31 mouse cellular contexts compared by ENCODE assay signal in genomic region chr7:19682979-19683378, GRCm38 (mm10). TPM values are rescaled to one million over a fixed set of nuclear protein-coding genes. Genes with fewer than 3 reads are reported as not detected.
DNase-seq lines count a peak whose midpoint lies in the region; ATAC-seq and TF ChIP-seq lines count a peak whose summit lies in the region.
"Had no signal": no experiment of that assay in that cellular context is flagged by ENCODE, and none has a peak within 500 bp of the region (broad histone marks: within the 10 kb centered on the region; RNA-seq: fewer than 3 reads in every experiment).

No protein-coding gene starts in this region.

- H3K27ac ChIP-seq in limb, embryonic 12.5 days, result no peak overlapping the region
- H3K27ac ChIP-seq in limb, embryonic 10.5 days, result no peak overlapping the region
- peak overlapping the region; percentile 65 for H3K27ac ChIP-seq in lung, embryonic 15.5 days
- H3K27ac ChIP-seq in ES-Bruce4 (ENCODE audit: insufficient read depth, low read length), result peak overlapping the region; percentile 37; the same call in 1 of the 2 replicates
- H3K27ac ChIP-seq in liver, postnatal 0 days (ENCODE audit: low read depth), result peak overlapping the region; percentile 98
- H3K27ac ChIP-seq: heart, adult 2 months; hindbrain, embryonic 10.5 days; hindbrain, embryonic 15.5 days; midbrain, embryonic 12.5 days; neural tube, embryonic 13.5 days; stomach, embryonic 15.5 days had no signal

- no peaks in the 10 kb centered on the region for H3K36me3 ChIP-seq in limb, embryonic 12.5 days
- no peaks in the 10 kb centered on the region for H3K36me3 ChIP-seq in limb, embryonic 10.5 days
- no peaks in the 10 kb centered on the region for H3K36me3 ChIP-seq in lung, embryonic 15.5 days
- H3K36me3 ChIP-seq in ES-Bruce4 (ENCODE audit: control insufficient read depth, insufficient read depth, low read length, poor library complexity, severe bottlenecking), result no peaks in the 10 kb centered on the region
- no peaks in the 10 kb centered on the region for H3K36me3 ChIP-seq in liver, postnatal 0 days (replicated peaks; ENCODE audit: insufficient read depth, low read length)
- H3K36me3 ChIP-seq: hindbrain, embryonic 10.5 days; hindbrain, embryonic 15.5 days; midbrain, embryonic 12.5 days; neural tube, embryonic 13.5 days; stomach, embryonic 15.5 days had no signal

- H3K9me3 ChIP-seq in limb, embryonic 12.5 days, result no peaks in the 10 kb centered on the region
- H3K9me3 ChIP-seq in limb, embryonic 10.5 days (replicated peaks), result no peaks in the 10 kb centered on the region
- no peaks in the 10 kb centered on the region for H3K9me3 ChIP-seq in lung, embryonic 15.5 days
- H3K9me3 ChIP-seq in ES-Bruce4 (replicated peaks; ENCODE audit: control insufficient read depth, insufficient read depth, low read length, poor library complexity, severe bottlenecking), result no peaks in the 10 kb centered on the region
- H3K9me3 ChIP-seq in liver, postnatal 0 days (ENCODE audit: low read length), result no peaks in the 10 kb centered on the region
- H3K9me3 ChIP-seq: hindbrain, embryonic 10.5 days; hindbrain, embryonic 15.5 days; midbrain, embryonic 12.5 days; neural tube, embryonic 13.5 days; stomach, embryonic 15.5 days had no signal

- no peak for ATAC-seq in limb, embryonic 12.5 days (ENCODE audit: insufficient number of reproducible peaks, insufficient read depth, low FRiP score, low TSS enrichment, low read depth)
- no peak for ATAC-seq in lung, embryonic 15.5 days (ENCODE audit: borderline replicate concordance, extremely low read depth, low FRiP score, low TSS enrichment)
- ATAC-seq in liver, postnatal 0 days, result no peak
- ATAC-seq: forebrain, embryonic 16.5 days; inflammation-experienced regulatory T-cells, adult 6 months had no signal

- TF ChIP-seq POLR2A in ES-Bruce4 (IDR thresholded peaks at IDR 0.05; ENCODE audit: insufficient read depth, low read length), result no peak

- TF ChIP-seq EP300 in ES-Bruce4 (IDR thresholded peaks at IDR 0.05; ENCODE audit: insufficient read depth, low read depth, low read length), result no peak
- no peak for TF ChIP-seq EP300 in liver, postnatal 0 days (IDR thresholded peaks at IDR 0.05; ENCODE audit: low read depth)

- no peak overlapping the region for H3K4me3 ChIP-seq in limb, embryonic 12.5 days (replicated peaks)
- no peak overlapping the region for H3K4me3 ChIP-seq in limb, embryonic 10.5 days
- no peak overlapping the region for H3K4me3 ChIP-seq in lung, embryonic 15.5 days
- no peak overlapping the region for H3K4me3 ChIP-seq in ES-Bruce4 (ENCODE audit: low read depth, low read length)
- H3K4me3 ChIP-seq in liver, postnatal 0 days (ENCODE audit: low read depth, low read length), result no peak overlapping the region
- H3K4me3 ChIP-seq: erythroblast, embryonic 14.5 days; heart, adult 2 months; hindbrain, embryonic 10.5 days; hindbrain, embryonic 15.5 days; midbrain, embryonic 12.5 days; neural tube, embryonic 13.5 days; stomach, embryonic 15.5 days had no signal

- H3K4me1 ChIP-seq in limb, embryonic 12.5 days (replicated peaks), result no peaks in the 10 kb centered on the region
- peaks cover 5% of the 10 kb centered on the region; the same call in 1 of the 2 replicates for H3K4me1 ChIP-seq in limb, embryonic 10.5 days
- H3K4me1 ChIP-seq in lung, embryonic 15.5 days, result peaks cover 16% of the 10 kb centered on the region; the same call in 1 of the 2 replicates
- peaks cover 9% of the 10 kb centered on the region for H3K4me1 ChIP-seq in ES-Bruce4 (ENCODE audit: control insufficient read depth, insufficient read depth, low read length)
- H3K4me1 ChIP-seq in liver, postnatal 0 days (ENCODE audit: insufficient read depth), result peaks cover 37% of the 10 kb centered on the region
- H3K4me1 ChIP-seq: hindbrain, embryonic 10.5 days; hindbrain, embryonic 15.5 days; midbrain, embryonic 12.5 days; neural tube, embryonic 13.5 days; stomach, embryonic 15.5 days had no signal

- 66% methylated on average over 3 of the region's 3 CpGs for WGBS in limb, embryonic 12.5 days
- WGBS in limb, embryonic 10.5 days, result 77% methylated on average over 3 of the region's 3 CpGs
- WGBS in lung, embryonic 15.5 days, result 52% methylated on average over 3 of the region's 3 CpGs
- WGBS in liver, postnatal 0 days (ENCODE audit: insufficient replicate concordance), result 50% methylated on average over 3 of the region's 3 CpGs

- DNase-seq in limb, embryonic 10.5 days (ENCODE audit: low spot score), result no peak
- DNase-seq in lung, postnatal 25 days (ENCODE audit: low spot score), result no peak
- no peak for DNase-seq in liver, postnatal 0 days
- DNase-seq in thymus, postnatal 4 days, result no peak
- DNase-seq: adrenal gland, postnatal 14 days; cerebellum, adult 18-20 months; cerebellum, postnatal 14 days; heart, adult 2 months; heart, postnatal 14 days; kidney, adult 11 months; kidney, postnatal 14 days; layer of hippocampus, adult 9-11 months had no signal

- H3K27me3 ChIP-seq in limb, embryonic 12.5 days, result no peaks in the 10 kb centered on the region
- H3K27me3 ChIP-seq in limb, embryonic 10.5 days (ENCODE audit: low read depth, poor library complexity, severe bottlenecking), result no peaks in the 10 kb centered on the region
- no peaks in the 10 kb centered on the region for H3K27me3 ChIP-seq in lung, embryonic 15.5 days
- no peaks in the 10 kb centered on the region for H3K27me3 ChIP-seq in ES-Bruce4 (ENCODE audit: control insufficient read depth, insufficient read depth, low read length, poor library complexity, severe bottlenecking)
- H3K27me3 ChIP-seq in liver, postnatal 0 days (ENCODE audit: insufficient read depth, low read length), result no peaks in the 10 kb centered on the region
- H3K27me3 ChIP-seq: hindbrain, embryonic 15.5 days; midbrain, embryonic 12.5 days; neural tube, embryonic 13.5 days; stomach, embryonic 15.5 days had no signal

- no peak for TF ChIP-seq CTCF in ES-Bruce4 (IDR thresholded peaks at IDR 0.05; ENCODE audit: low read depth, low read length)
- no peak for TF ChIP-seq CTCF in liver, postnatal 0 days (IDR thresholded peaks at IDR 0.05; ENCODE audit: low read depth)

- H3K9ac ChIP-seq in limb, embryonic 12.5 days (replicated peaks), result 0 out of 2 replicates have a peak overlapping the region, but pooled peaks have one; percentile 31
- H3K9ac ChIP-seq in lung, embryonic 15.5 days, result no peak overlapping the region
- H3K9ac ChIP-seq in ES-Bruce4 (ENCODE audit: low read depth, poor library complexity, severe bottlenecking), result no peak overlapping the region
- peak overlapping the region; percentile 44 for H3K9ac ChIP-seq in liver, postnatal 0 days (replicated peaks)
- H3K9ac ChIP-seq: hindbrain, embryonic 15.5 days; midbrain, embryonic 12.5 days; neural tube, embryonic 13.5 days; stomach, embryonic 15.5 days had no signal

- no peak overlapping the region for H3K4me2 ChIP-seq in limb, embryonic 12.5 days
- H3K4me2 ChIP-seq in lung, embryonic 15.5 days, result no peak overlapping the region
- no peak overlapping the region for H3K4me2 ChIP-seq in liver, postnatal 0 days (ENCODE audit: low read depth, low read length)
- H3K4me2 ChIP-seq: hindbrain, embryonic 15.5 days; midbrain, embryonic 12.5 days; neural tube, embryonic 13.5 days; stomach, embryonic 15.5 days had no signal

RNA-seq across cellular contexts. Expression of gene Apoc4, which starts 1.7 kb away (rescaled TPM):
- polyA plus RNA-seq in limb, embryonic 12.5 days (2016; fragmentation: Nextera tagmentation; extraction: Ambion mirVana), result not detected in 2 replicates
- 0.06 TPM in 1 of 2 replicates, not detected in the other for polyA plus RNA-seq in limb, embryonic 10.5 days (2016; fragmentation: Nextera tagmentation; extraction: Ambion mirVana)
- polyA plus RNA-seq in lung, embryonic 15.5 days (2015; fragmentation: Nextera tagmentation; extraction: Ambion mirVana), result 0.42 and 1.3 TPM in 2 replicates
- polyA plus RNA-seq in ES-Bruce4 (2011; ENCODE audit: insufficient read depth, insufficient read length, low read depth, missing spikeins), result 1.1 TPM in 1 of 2 replicates, not detected in the other
- polyA plus RNA-seq in liver, postnatal 0 days (2015; fragmentation: Nextera tagmentation; extraction: Ambion mirVana), result 2,808 and 2,914 TPM in 2 replicates
- polyA plus RNA-seq: brain, embryonic 14.5 days; cortical plate, adult 2 months; embryonic facial prominence, embryonic 14.5 days; forebrain, embryonic 11.5 days; forebrain, embryonic 16.5 days; heart, adult 2 months; hindbrain, embryonic 10.5 days; hindbrain, embryonic 15.5 days; limb, embryonic 11.5 days had no signal

RNA-seq across cellular contexts. Expression of gene Gm44805, which starts 1.8 kb away (rescaled TPM):
- not detected in 2 replicates for polyA plus RNA-seq in limb, embryonic 12.5 days (2016; fragmentation: Nextera tagmentation; extraction: Ambion mirVana)
- not detected in 2 replicates for polyA plus RNA-seq in limb, embryonic 10.5 days (2016; fragmentation: Nextera tagmentation; extraction: Ambion mirVana)
- polyA plus RNA-seq in lung, embryonic 15.5 days (2015; fragmentation: Nextera tagmentation; extraction: Ambion mirVana), result not detected in 2 replicates
- not detected in 2 replicates for polyA plus RNA-seq in ES-Bruce4 (2011; ENCODE audit: insufficient read depth, insufficient read length, low read depth, missing spikeins)
- 187 and 234 TPM in 2 replicates for polyA plus RNA-seq in liver, postnatal 0 days (2015; fragmentation: Nextera tagmentation; extraction: Ambion mirVana)
- polyA plus RNA-seq: brain, embryonic 14.5 days; cortical plate, adult 2 months; embryonic facial prominence, embryonic 14.5 days; erythroblast, embryonic 14.5 days; forebrain, embryonic 11.5 days; forebrain, embryonic 16.5 days; heart, adult 2 months; heart, embryonic 14.5 days; hindbrain, embryonic 10.5 days; hindbrain, embryonic 15.5 days; inflammation-experienced regulatory T-cells, adult 6 months; kidney, embryonic 14.5 days; limb, embryonic 11.5 days; midbrain, embryonic 12.5 days; neural tube, embryonic 13.5 days; stomach, embryonic 15.5 days; urinary bladder, adult 2 months had no signal

RNA-seq across cellular contexts. Expression of gene Apoc2, which starts 5.2 kb away (rescaled TPM):
- 0.97 TPM in 1 of 2 replicates, not detected in the other for polyA plus RNA-seq in limb, embryonic 12.5 days (2016; fragmentation: Nextera tagmentation; extraction: Ambion mirVana)
- polyA plus RNA-seq in limb, embryonic 10.5 days (2016; fragmentation: Nextera tagmentation; extraction: Ambion mirVana), result 0.28 TPM in 1 of 2 replicates, not detected in the other
- 4.0 and 9.5 TPM in 2 replicates for polyA plus RNA-seq in lung, embryonic 15.5 days (2015; fragmentation: Nextera tagmentation; extraction: Ambion mirVana)
- 1.2 TPM in 1 of 2 replicates, not detected in the other for polyA plus RNA-seq in ES-Bruce4 (2011; ENCODE audit: insufficient read depth, insufficient read length, low read depth, missing spikeins)
- polyA plus RNA-seq in liver, postnatal 0 days (2015; fragmentation: Nextera tagmentation; extraction: Ambion mirVana), result 2,864 and 3,070 TPM in 2 replicates
- polyA plus RNA-seq: cortical plate, adult 2 months; forebrain, embryonic 11.5 days; forebrain, embryonic 16.5 days; heart, adult 2 months; inflammation-experienced regulatory T-cells, adult 6 months; midbrain, embryonic 12.5 days had no signal

RNA-seq across cellular contexts. Expression of gene Apoc1, which starts 9.5 kb away (rescaled TPM):
- 4.6 and 7.0 TPM in 2 replicates for polyA plus RNA-seq in limb, embryonic 12.5 days (2016; fragmentation: Nextera tagmentation; extraction: Ambion mirVana)
- 3.0 and 4.8 TPM in 2 replicates for polyA plus RNA-seq in limb, embryonic 10.5 days (2016; fragmentation: Nextera tagmentation; extraction: Ambion mirVana)
- polyA plus RNA-seq in lung, embryonic 15.5 days (2015; fragmentation: Nextera tagmentation; extraction: Ambion mirVana), result 19.5 and 22.0 TPM in 2 replicates
- 93.2 and 95.8 TPM in 2 replicates for polyA plus RNA-seq in ES-Bruce4 (2011; ENCODE audit: insufficient read depth, insufficient read length, low read depth, missing spikeins)
- 5,234 and 5,457 TPM in 2 replicates for polyA plus RNA-seq in liver, postnatal 0 days (2015; fragmentation: Nextera tagmentation; extraction: Ambion mirVana)

RNA-seq across cellular contexts. Expression of gene Apoe, which starts 16.0 kb away (rescaled TPM):
- polyA plus RNA-seq in limb, embryonic 12.5 days (2016; fragmentation: Nextera tagmentation; extraction: Ambion mirVana), result 114 and 131 TPM in 2 replicates
- 63.0 and 83.6 TPM in 2 replicates for polyA plus RNA-seq in limb, embryonic 10.5 days (2016; fragmentation: Nextera tagmentation; extraction: Ambion mirVana)
- polyA plus RNA-seq in lung, embryonic 15.5 days (2015; fragmentation: Nextera tagmentation; extraction: Ambion mirVana), result 458 and 503 TPM in 2 replicates
- 1,030 and 1,048 TPM in 2 replicates for polyA plus RNA-seq in ES-Bruce4 (2011; ENCODE audit: insufficient read depth, insufficient read length, low read depth, missing spikeins)
- 20,006 and 20,209 TPM in 2 replicates for polyA plus RNA-seq in liver, postnatal 0 days (2015; fragmentation: Nextera tagmentation; extraction: Ambion mirVana)

Comparison
In these comparisons a context has a peak if more than half of its experiments do, and no peak if none do; other contexts are left out.
1. H3K27ac ChIP-seq: peak in lung, embryonic 15.5 days (single experiment), ES-Bruce4 (single experiment) and liver, postnatal 0 days (single experiment); none in limb, embryonic 12.5 days (single experiment) and limb, embryonic 10.5 days (single experiment).
2. H3K9ac ChIP-seq: peak in limb, embryonic 12.5 days (single experiment) and liver, postnatal 0 days (single experiment); none in lung, embryonic 15.5 days (single experiment) and ES-Bruce4 (single experiment).
3. RNA of gene Apoc4, which starts 1.7 kb away (polyA plus RNA-seq): 2,808 to 2,914 TPM in liver, postnatal 0 days; 1.1 TPM in ES-Bruce4, 0.42 to 1.3 TPM in lung, embryonic 15.5 days, 0.06 TPM in limb, embryonic 10.5 days and not detected in limb, embryonic 12.5 days; every median in the first group is over 1,000 times any median in the second.
4. RNA of gene Gm44805, which starts 1.8 kb away (polyA plus RNA-seq): 187 to 234 TPM in liver, postnatal 0 days; not detected in limb, embryonic 12.5 days, not detected in limb, embryonic 10.5 days, not detected in lung, embryonic 15.5 days and not detected in ES-Bruce4; every median in the first group is over 100 times any median in the second.
5. RNA of gene Apoc2, which starts 5.2 kb away (polyA plus RNA-seq): 2,864 to 3,070 TPM in liver, postnatal 0 days; 4.0 to 9.5 TPM in lung, embryonic 15.5 days, 1.2 TPM in ES-Bruce4, 0.28 TPM in limb, embryonic 10.5 days and 0.97 TPM in limb, embryonic 12.5 days; every median in the first group is over 100 times any median in the second.